Mouse (Mus musculus) left cerebral cortex, postnatal 4 days (tissue): ENCODE measurements around the gene Pax2. TPM values are rescaled to one million over a fixed set of nuclear protein-coding genes. Genes with fewer than 3 reads are reported as not detected.

ENCODE experiments used
- DNase-seq: peaks from one replicate; pipeline ENCODE4 v3.0.0-alpha.2; 2022
- intact Hi-C: fragments of 180-260 bp; cut with DNase I; formaldehyde crosslinking; loops from one replicate; pipeline ENCODE4 v1.15.1; 2025
- total RNA-seq, 2 experiments: library from RNA; stranded (reverse); gene quantifications; 2 replicates each; pipeline ENCODE4 v1.2.3; 2021

Gene Pax2
- total RNA-seq: under 1 TPM; 0.26 to 0.36 TPM

- no peak for DNase-seq
- intact Hi-C loops: loop anchor here (5.0 to 10.0 kb wide), 2 partner anchors 139 to 174 kb away; no protein-coding TSS in a partner anchor
These were observed at the start of gene Pax2 for GRCm38 (mm10) chr19:44755693-44756420. Pax2 (plus strand) TSS chr19:44756045.

GRCm38 (mm10) chr19:44708885-44709284 is 47.0 kb upstream of the Pax2 start:
- no peak for DNase-seq

GRCm38 (mm10) chr19:44716731-44717600 is 38.9 kb upstream of the Pax2 start:
- intact Hi-C loops: no loop called here
- no peak for DNase-seq

More at GRCm38 (mm10) chr19:44708885-44709284, 47.0 kb upstream of the Pax2 start:
- intact Hi-C loops: no loop called here

- intact Hi-C loops: no loop called here
- no peak for DNase-seq
These were observed 36.3 kb upstream of the Pax2 start for GRCm38 (mm10) chr19:44719292-44720193.

- DNase-seq: no peak
- intact Hi-C loops: no loop called here
These were observed 35.7 kb upstream of the Pax2 start for GRCm38 (mm10) chr19:44720194-44720521.

GRCm38 (mm10) chr19:44723611-44724440 is 32.0 kb upstream of the Pax2 start:
- DNase-seq: no peak
- intact Hi-C loops: no loop called here

- peak; percentile 48 for DNase-seq
- intact Hi-C loops: no loop called here
These were observed 29.7 kb upstream of the Pax2 start for GRCm38 (mm10) chr19:44725951-44726791.

- intact Hi-C loops: no loop called here
- no peak for DNase-seq
These were observed 21.7 kb upstream of the Pax2 start for GRCm38 (mm10) chr19:44734116-44734515.

- DNase-seq: no peak
- intact Hi-C loops: no loop called here
These were observed 21.2 kb upstream of the Pax2 start for GRCm38 (mm10) chr19:44734682-44735081.

GRCm38 (mm10) chr19:44740300-44740699 is 15.5 kb upstream of the Pax2 start:
- intact Hi-C loops: loop anchor here (10.0 kb wide), 1 partner anchor 415 kb away; the partner anchor contains the start of gene Tlx1

GRCm38 (mm10) chr19:44741091-44741763 is 14.6 kb upstream of the Pax2 start:
- intact Hi-C loops: loop anchor here (10.0 kb wide), 1 partner anchor 414 kb away; the partner anchor contains the start of gene Tlx1

More at GRCm38 (mm10) chr19:44740300-44740699, 15.5 kb upstream of the Pax2 start:
- DNase-seq: no peak

GRCm38 (mm10) chr19:44741764-44742127 is 14.1 kb upstream of the Pax2 start:
- no peak for DNase-seq
- intact Hi-C loops: loop anchor here (10.0 kb wide), 1 partner anchor 413 kb away; the partner anchor contains the start of gene Tlx1

More at GRCm38 (mm10) chr19:44741091-44741763, 14.6 kb upstream of the Pax2 start:
- DNase-seq: no peak

GRCm38 (mm10) chr19:44742131-44743020 is 13.5 kb upstream of the Pax2 start:
- no peak for DNase-seq
- intact Hi-C loops: loop anchor here (10.0 kb wide), 1 partner anchor 412 kb away; the partner anchor contains the start of gene Tlx1

- intact Hi-C loops: loop anchor here (10.0 kb wide), 1 partner anchor 412 kb away; the partner anchor contains the start of gene Tlx1
- DNase-seq: no peak
These were observed 12.8 kb upstream of the Pax2 start for GRCm38 (mm10) chr19:44743021-44743415.

- intact Hi-C loops: loop anchor here (10.0 kb wide), 1 partner anchor 411 kb away; the partner anchor contains the start of gene Tlx1
- DNase-seq: no peak
These were observed 11.8 kb upstream of the Pax2 start for GRCm38 (mm10) chr19:44743961-44744520.

- intact Hi-C loops: loop anchor here (10.0 kb wide), 1 partner anchor 409 kb away; the partner anchor contains the start of gene Tlx1
- DNase-seq: no peak
These were observed 10.1 kb upstream of the Pax2 start for GRCm38 (mm10) chr19:44745741-44746140.
